Mouse (Mus musculus) intestine, embryonic 15.5 days (tissue): Measurements from ENCODE around the gene Scn1b. TPM values are rescaled to one million over a fixed set of nuclear protein-coding genes. Genes with fewer than 3 reads are reported as not detected.

Experiments used
- ATAC-seq: fragments of 200-750 bp; cut with Nextera tagmentation; 2 replicates; pipeline ENCODE4 v1.8.0; 2017; ENCODE audit warnings: moderate TSS enrichment, moderate library complexity
- H3K27ac ChIP-seq: fragments of 300-500 bp; sonication (generic); 2 replicates; pipeline ENCODE4 v1.5.1; 2015; ENCODE audit warnings: mild to moderate bottlenecking, inconsistent platforms
- H3K27me3 ChIP-seq: fragments of 300-500 bp; sonication (generic); replicated peaks from 2 replicates; pipeline ENCODE4 v1.6.1; 2015; ENCODE audit warnings: inconsistent platforms
- H3K36me3 ChIP-seq: fragments of 300-500 bp; sonication (generic); 2 replicates; pipeline ENCODE4 v1.6.1; 2015; ENCODE audit warnings: inconsistent platforms
- H3K4me1 ChIP-seq: fragments of 300-500 bp; sonication (generic); replicated peaks from 2 replicates; pipeline ENCODE4 v1.6.1; 2015; ENCODE audit warnings: inconsistent platforms
- H3K4me2 ChIP-seq: fragments of 300-500 bp; sonication (generic); replicated peaks from 2 replicates; pipeline ENCODE4 v1.6.1; 2015; ENCODE audit warnings: mild to moderate bottlenecking, inconsistent platforms
- H3K4me3 ChIP-seq: fragments of 300-500 bp; sonication (generic); replicated peaks from 2 replicates; pipeline ENCODE4 v1.5.1; 2015; ENCODE audit warnings: inconsistent platforms
- H3K9ac ChIP-seq: fragments of 300-500 bp; sonication (generic); 2 replicates; pipeline ENCODE4 v1.6.1; 2015; ENCODE audit warnings: inconsistent platforms
- H3K9me3 ChIP-seq: fragments of 300-500 bp; sonication (generic); 2 replicates; pipeline ENCODE4 v1.6.1; 2016; ENCODE audit warnings: inconsistent platforms
- WGBS: fragments of 180-500 bp; shearing (Covaris S2); methylation state at CpG from one replicate; pipeline ENCODE4 v1.1.7; 2015; 5-methylcytosine and 5-hydroxymethylcytosine counted together
- polyA plus RNA-seq: library from polyadenylated mRNA; unstranded; fragments of >200 nt; fragmentation: Nextera tagmentation; extraction: Ambion mirVana; gene quantifications from 2 replicates; pipeline ENCODE4 v1.2.1, GENCODE M21; 2015

Scn1b gene
- polyA plus RNA-seq, 1 experiment from 2014 or later, result 1.8 TPM

GRCm38 (mm10) chr7:31123697-31124096, 3.1 kb downstream of the Scn1b start:
- H3K4me2 ChIP-seq, result no peak overlapping the region
- H3K9ac ChIP-seq, result no peak overlapping the region
- peaks cover 13% of the 10 kb centered on the region; the same call in 1 of the 2 replicates for H3K4me1 ChIP-seq
- no peak for ATAC-seq
- H3K4me3 ChIP-seq, result no peak overlapping the region
- H3K9me3 ChIP-seq, result no peaks in the 10 kb centered on the region
- no peak overlapping the region for H3K27ac ChIP-seq
- peaks cover 30% of the 10 kb centered on the region for H3K27me3 ChIP-seq
- 78% methylated on average over 3 of the region's 3 CpGs for WGBS
- no peaks in the 10 kb centered on the region for H3K36me3 ChIP-seq

GRCm38 (mm10) chr7:31122641-31123631, 3.9 kb downstream of the Scn1b start:
- Histone ChIP-seq H3K9me3 (no peaks in the 10 kb centered on the region), H3K36me3 (no peaks in the 10 kb centered on the region), H3K27me3 (peaks cover 30% of the 10 kb centered on the region), H3K4me2 (no peak overlapping the region), H3K9ac (no peak overlapping the region), H3K4me3 (no peak overlapping the region), H3K4me1 (peaks cover 13% of the 10 kb centered on the region; the same call in 1 of the 2 replicates), H3K27ac (no peak overlapping the region)
- no peak for ATAC-seq
- WGBS, result 88% methylated on average over 16 of the region's 16 CpGs

GRCm38 (mm10) chr7:31119556-31119955, 7.2 kb downstream of the Scn1b start:
- no peak for ATAC-seq
- 88% methylated on average over 5 of the region's 5 CpGs for WGBS

GRCm38 (mm10) chr7:31118486-31118885, 8.3 kb downstream of the Scn1b start:
- H3K27ac ChIP-seq, result no peak overlapping the region
- H3K27me3 ChIP-seq, result no peaks in the 10 kb centered on the region
- 83% methylated on average over 7 of the region's 7 CpGs for WGBS
- no peak overlapping the region for H3K4me2 ChIP-seq
- H3K9me3 ChIP-seq, result no peaks in the 10 kb centered on the region
- peaks cover 8% of the 10 kb centered on the region; the same call in 1 of the 2 replicates for H3K4me1 ChIP-seq
- H3K9ac ChIP-seq, result no peak overlapping the region
- H3K4me3 ChIP-seq, result no peak overlapping the region
- H3K36me3 ChIP-seq, result no peaks in the 10 kb centered on the region
- ATAC-seq, result no peak

More at GRCm38 (mm10) chr7:31119556-31119955, 7.2 kb downstream of the Scn1b start:
- Histone ChIP-seq H3K9me3 (no peaks in the 10 kb centered on the region), H3K4me1 (peaks cover 8% of the 10 kb centered on the region; the same call in 1 of the 2 replicates), H3K27ac (no peak overlapping the region), H3K27me3 (peaks cover under 1% of the 10 kb centered on the region; the same call in 1 of the 2 replicates), H3K4me3 (no peak overlapping the region), H3K36me3 (no peaks in the 10 kb centered on the region), H3K9ac (no peak overlapping the region), H3K4me2 (no peak overlapping the region)

GRCm38 (mm10) chr7:31117465-31117864, 9.3 kb downstream of the Scn1b start:
- H3K4me1 ChIP-seq, result peaks cover 8% of the 10 kb centered on the region; the same call in 1 of the 2 replicates
- H3K27ac ChIP-seq, result no peak overlapping the region
- no peak overlapping the region for H3K4me2 ChIP-seq
- ATAC-seq, result no peak
- H3K9me3 ChIP-seq, result no peaks in the 10 kb centered on the region
- H3K4me3 ChIP-seq, result no peak overlapping the region
- H3K9ac ChIP-seq, result no peak overlapping the region
- H3K27me3 ChIP-seq, result no peaks in the 10 kb centered on the region
- 87% methylated on average over 11 of the region's 11 CpGs for WGBS
- H3K36me3 ChIP-seq, result no peaks in the 10 kb centered on the region

- 56% methylated on average over 16 of the region's 16 CpGs for WGBS
- no peaks in the 10 kb centered on the region for H3K27me3 ChIP-seq
- ATAC-seq, result no peak
Observed at GRCm38 (mm10) chr7:31116721-31117145, 10.1 kb downstream of the Scn1b start.

GRCm38 (mm10) chr7:31115587-31116043, 11.2 kb downstream of the Scn1b start:
- Histone ChIP-seq H3K9me3 (no peaks in the 10 kb centered on the region), H3K27me3 (no peaks in the 10 kb centered on the region), H3K9ac (no peak overlapping the region), H3K27ac (no peak overlapping the region), H3K4me2 (peak overlapping the region; percentile 56), H3K36me3 (no peaks in the 10 kb centered on the region), H3K4me3 (no peak overlapping the region), H3K4me1 (peaks cover 15% of the 10 kb centered on the region; the same call in 1 of the 2 replicates)
- 26% methylated on average over 17 of the region's 17 CpGs for WGBS
- peak; percentile 74 for ATAC-seq

More at GRCm38 (mm10) chr7:31116721-31117145, 10.1 kb downstream of the Scn1b start:
- no peak overlapping the region for H3K4me3 ChIP-seq
- H3K36me3 ChIP-seq, result no peaks in the 10 kb centered on the region
- peaks cover 8% of the 10 kb centered on the region; the same call in 1 of the 2 replicates for H3K4me1 ChIP-seq
- H3K9me3 ChIP-seq, result no peaks in the 10 kb centered on the region
- no peak overlapping the region for H3K9ac ChIP-seq
- no peak overlapping the region for H3K27ac ChIP-seq
- H3K4me2 ChIP-seq, result no peak overlapping the region

- Histone ChIP-seq H3K36me3 (no peaks in the 10 kb centered on the region), H3K4me3 (peak within 1 kb of the TSS; percentile 35), H3K27me3 (no peaks in the 10 kb centered on the region), H3K4me2 (peak within 1 kb of the TSS; percentile 56), H3K9ac (peak within 1 kb of the TSS; percentile 45), H3K27ac (peak within 1 kb of the TSS; percentile 66; the same call in 1 of the 2 replicates), H3K4me1 (peaks cover 15% of the 10 kb centered on the region; the same call in 1 of the 2 replicates), H3K9me3 (no peaks in the 10 kb centered on the region)
- ATAC-seq, result peak; percentile 93
- WGBS, result 14% methylated on average over 14 of the region's 15 CpGs
Observed at GRCm38 (mm10) chr7:31115182-31115581, 11.6 kb downstream of the Scn1b start, which contains the start of gene Hpn. TSS of gene Hpn (minus strand) at chr7:31115290.

GRCm38 (mm10) chr7:31114646-31115045, 12.2 kb downstream of the Scn1b start:
- H3K9ac ChIP-seq, result peak overlapping the region; percentile 45
- H3K4me3 ChIP-seq, result peak overlapping the region; percentile 35
- ATAC-seq, result peak; percentile 63
- H3K27me3 ChIP-seq, result no peaks in the 10 kb centered on the region
- peak overlapping the region; percentile 66; the same call in 1 of the 2 replicates for H3K27ac ChIP-seq
- 47% methylated on average over 10 of the region's 10 CpGs for WGBS
- H3K9me3 ChIP-seq, result no peaks in the 10 kb centered on the region
- H3K4me2 ChIP-seq, result peak overlapping the region; percentile 56
- H3K36me3 ChIP-seq, result no peaks in the 10 kb centered on the region
- peaks cover 15% of the 10 kb centered on the region; the same call in 1 of the 2 replicates for H3K4me1 ChIP-seq

- no peaks in the 10 kb centered on the region for H3K27me3 ChIP-seq
- H3K4me3 ChIP-seq, result no peak overlapping the region
- H3K4me1 ChIP-seq, result peaks cover 15% of the 10 kb centered on the region; the same call in 1 of the 2 replicates
- WGBS, result 67% methylated on average over 6 of the region's 6 CpGs
- no peak overlapping the region for H3K27ac ChIP-seq
- no peaks in the 10 kb centered on the region for H3K9me3 ChIP-seq
- no peak overlapping the region for H3K9ac ChIP-seq
- H3K4me2 ChIP-seq, result peak overlapping the region; percentile 56
- ATAC-seq, result no peak
- H3K36me3 ChIP-seq, result no peaks in the 10 kb centered on the region
Observed at GRCm38 (mm10) chr7:31113800-31114199, 13.0 kb downstream of the Scn1b start.

- ATAC-seq, result no peak
- Histone ChIP-seq H3K4me3 (no peak overlapping the region), H3K36me3 (no peaks in the 10 kb centered on the region), H3K27me3 (no peaks in the 10 kb centered on the region), H3K9me3 (no peaks in the 10 kb centered on the region), H3K9ac (no peak overlapping the region), H3K4me1 (peaks cover 15% of the 10 kb centered on the region; the same call in 1 of the 2 replicates), H3K27ac (no peak overlapping the region), H3K4me2 (no peak overlapping the region)
- WGBS, result 37% methylated on average over 4 of the region's 4 CpGs
Observed at GRCm38 (mm10) chr7:31112036-31112435, 14.8 kb downstream of the Scn1b start.

- Histone ChIP-seq H3K27me3 (no peaks in the 10 kb centered on the region), H3K4me2 (no peak overlapping the region), H3K27ac (no peak overlapping the region), H3K9me3 (no peaks in the 10 kb centered on the region), H3K36me3 (no peaks in the 10 kb centered on the region), H3K4me3 (no peak overlapping the region), H3K9ac (no peak overlapping the region), H3K4me1 (peaks cover 15% of the 10 kb centered on the region; the same call in 1 of the 2 replicates)
- WGBS, result 73% methylated on average over 15 of the region's 15 CpGs
- no peak for ATAC-seq
Observed at GRCm38 (mm10) chr7:31110861-31111385, 15.9 kb downstream of the Scn1b start.
